Mouse (Mus musculus) testis, postnatal 14 days (tissue): ENCODE results near the gene Rps10.
A peak's percentile ranks its signal among the peaks of the same experiment; 100 is the strongest.
"Not testable (repeated sequence)": the region's sequence is repeated elsewhere in the genome, so short reads cannot be mapped to it uniquely, and the experiment has no call there.

ENCODE experiments used
- DNase-seq: peaks from one replicate; pipeline ENCODE4 v3.0.0; 2021; ENCODE audit warnings: low spot score

Rps10 gene

GRCm38 (mm10) chr17:27643756-27644155 lies 7.3 kb upstream of the Rps10 start:
- DNase-seq: no peak

GRCm38 (mm10) chr17:27643101-27643500 lies 6.6 kb upstream of the Rps10 start:
- DNase-seq: no peak

- DNase-seq: no peak
Observed at GRCm38 (mm10) chr17:27642491-27643062, 6.1 kb upstream of the Rps10 start.

DNA sequence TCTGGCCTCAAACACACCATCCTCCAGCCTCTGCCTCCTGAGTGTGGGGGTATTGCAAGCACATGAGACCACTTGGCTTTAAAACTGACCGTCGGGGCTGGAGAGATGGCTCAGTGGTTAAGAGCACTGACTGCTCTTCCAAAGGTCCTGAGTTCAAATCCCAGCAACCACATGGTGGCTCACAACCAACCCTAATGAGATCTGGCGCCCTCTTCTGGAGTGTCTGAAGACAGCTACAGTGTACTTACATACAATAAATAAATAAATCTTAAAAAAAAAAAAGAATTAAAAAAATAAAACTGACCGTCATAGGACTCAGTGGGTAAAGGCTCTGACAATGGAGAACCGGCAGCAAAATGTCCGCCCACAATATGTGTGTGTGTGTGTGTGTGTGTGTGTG lies 3.4 kb upstream of the Rps10 start:
- DNase-seq: not testable (repeated sequence)

DNA sequence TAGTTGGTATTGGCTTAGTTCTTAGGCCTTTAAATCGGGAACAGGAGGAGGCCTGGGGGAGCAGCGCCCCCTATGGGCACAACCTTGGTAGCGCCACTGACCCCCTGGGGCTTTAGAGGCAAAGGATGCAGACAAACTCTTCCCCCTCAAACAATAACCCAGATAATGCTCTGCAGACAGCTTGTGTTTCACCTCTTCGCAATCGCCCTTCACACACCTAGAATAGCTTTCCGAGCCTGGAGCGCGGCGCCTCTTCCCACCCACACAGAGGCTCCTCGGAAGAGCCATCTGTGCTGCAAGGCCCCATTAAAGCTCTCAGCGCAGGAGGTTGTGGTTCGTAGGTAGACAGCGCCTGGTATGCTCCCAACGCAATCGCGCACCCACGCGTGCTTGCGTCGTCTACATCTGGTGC lies 2.5 kb upstream of the Rps10 start:
- peak; percentile 66 for DNase-seq

DNA sequence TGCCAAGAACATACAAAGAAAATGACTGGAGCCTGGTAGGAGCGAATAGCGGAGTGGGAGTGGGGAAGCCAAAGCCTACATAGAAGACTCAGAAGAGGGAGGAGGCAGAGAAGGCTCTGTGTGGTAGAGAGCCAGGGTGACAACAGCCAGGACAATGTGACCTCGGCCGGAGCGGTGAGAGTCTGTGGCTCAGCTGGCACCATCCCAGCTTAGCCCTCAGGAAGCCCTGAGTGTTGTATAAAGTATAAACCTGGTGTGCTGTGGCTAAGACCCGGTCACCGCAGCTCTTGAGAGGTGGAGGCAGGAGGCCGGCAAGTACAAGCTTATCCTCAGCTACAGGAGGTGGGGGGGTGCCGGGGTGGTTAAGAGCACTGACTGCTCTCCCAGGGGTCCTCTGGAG lies 864 bp upstream of the Rps10 start:
- no peak for DNase-seq

DNA sequence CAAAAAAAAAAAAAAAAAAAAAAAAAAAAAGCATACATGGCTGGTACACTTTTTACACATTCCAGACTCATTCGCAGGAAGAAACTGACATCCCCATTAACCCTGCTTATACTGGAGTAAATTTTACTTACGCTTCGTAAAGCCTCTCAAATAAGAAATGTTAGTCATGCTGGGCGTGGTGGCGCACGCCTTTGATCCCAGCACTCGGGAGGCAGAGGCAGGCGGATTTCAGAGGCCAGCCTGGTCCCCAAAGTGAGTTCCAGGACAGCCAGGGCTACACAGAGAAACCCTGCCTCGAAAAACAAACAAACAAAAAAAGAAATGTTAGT lies 930 bp downstream of the Rps10 start:
- DNase-seq: not testable (repeated sequence)

DNA sequence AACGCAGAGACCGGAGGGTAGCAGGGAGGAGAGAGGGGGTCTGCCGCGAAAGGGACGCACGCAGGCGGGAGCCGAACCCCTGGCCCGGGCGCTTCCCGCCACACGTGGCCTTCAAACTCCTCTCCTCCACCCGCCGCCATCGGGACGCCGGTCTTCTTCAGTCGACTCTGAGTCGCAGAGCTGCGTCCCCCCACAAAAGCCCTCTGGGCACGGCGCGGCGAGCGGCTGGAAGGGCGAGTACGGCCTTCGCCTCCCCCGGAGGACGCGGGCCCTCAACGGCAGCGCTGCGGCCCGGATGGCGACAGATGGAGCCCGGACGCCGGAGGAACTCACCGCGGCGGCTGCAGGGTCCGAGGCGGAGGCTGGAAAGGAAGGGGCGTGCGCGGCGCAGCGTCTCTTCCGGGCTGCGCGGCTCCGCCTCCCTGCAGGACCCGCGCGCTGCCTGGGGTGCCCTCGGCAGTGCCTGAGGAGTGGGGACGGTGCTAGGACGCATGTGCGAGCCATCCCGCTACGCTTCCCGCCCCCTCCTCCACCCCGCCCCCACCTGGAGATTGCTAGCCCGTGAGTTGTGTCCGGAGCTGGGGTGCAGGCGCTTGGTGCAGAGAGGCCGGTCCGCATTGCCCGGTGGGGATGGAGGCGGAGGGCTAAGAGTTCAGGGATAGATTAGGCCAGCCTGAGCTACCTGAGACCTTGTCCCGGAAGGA lies 1.4 kb downstream of the Rps10 start, which contains the start of gene RPS10-NUDT3:
RPS10-NUDT3 (minus strand) TSS at position 352 of the 704 bp plus-strand sequence.
- DNase-seq: peak; percentile 91

- DNase-seq: peak; percentile 55
Observed at GRCm38 (mm10) chr17:27629249-27630020, 7.0 kb downstream of the Rps10 start.

DNA sequence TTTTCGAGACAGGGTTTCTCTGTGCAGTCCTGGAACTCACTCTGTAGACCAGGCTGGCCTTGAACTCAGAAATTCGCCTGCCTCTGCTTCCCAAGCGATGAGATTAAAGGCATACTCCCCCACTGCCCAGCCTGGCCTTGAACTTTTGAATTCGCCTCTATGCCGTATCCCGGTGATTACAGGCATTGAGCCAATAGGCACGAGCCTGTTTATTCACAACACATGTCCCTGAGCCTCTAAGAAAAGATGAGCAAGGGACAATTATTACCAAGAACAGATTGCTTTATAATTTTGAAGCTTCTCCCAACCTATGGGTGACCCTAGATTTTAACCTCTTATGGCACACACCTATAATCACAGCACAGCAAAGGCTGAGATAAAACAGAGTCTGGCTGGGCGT lies 8.1 kb downstream of the Rps10 start:
- no peak for DNase-seq

DNA sequence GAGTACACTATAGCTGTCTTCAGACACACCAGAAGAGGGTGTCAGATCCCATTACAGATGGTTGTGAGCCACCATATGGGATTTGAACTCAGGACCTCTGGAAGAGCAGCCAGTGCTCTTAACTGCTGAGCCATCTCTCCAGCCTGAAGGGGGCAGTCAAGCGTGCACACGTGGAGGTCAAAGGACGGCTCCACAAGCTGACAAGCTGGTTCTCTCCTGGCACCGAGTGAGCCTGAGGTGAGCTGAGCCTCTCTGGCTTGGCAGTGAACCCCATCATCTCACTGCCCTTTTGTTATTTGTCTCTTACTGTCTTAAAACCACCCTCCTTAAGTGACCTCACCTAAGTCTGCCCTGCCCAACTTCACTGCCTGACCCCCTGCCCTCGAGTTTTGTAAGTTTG lies 9.0 kb downstream of the Rps10 start:
- no peak for DNase-seq

GRCm38 (mm10) chr17:27626681-27627080 lies 9.8 kb downstream of the Rps10 start:
- no peak for DNase-seq

DNA sequence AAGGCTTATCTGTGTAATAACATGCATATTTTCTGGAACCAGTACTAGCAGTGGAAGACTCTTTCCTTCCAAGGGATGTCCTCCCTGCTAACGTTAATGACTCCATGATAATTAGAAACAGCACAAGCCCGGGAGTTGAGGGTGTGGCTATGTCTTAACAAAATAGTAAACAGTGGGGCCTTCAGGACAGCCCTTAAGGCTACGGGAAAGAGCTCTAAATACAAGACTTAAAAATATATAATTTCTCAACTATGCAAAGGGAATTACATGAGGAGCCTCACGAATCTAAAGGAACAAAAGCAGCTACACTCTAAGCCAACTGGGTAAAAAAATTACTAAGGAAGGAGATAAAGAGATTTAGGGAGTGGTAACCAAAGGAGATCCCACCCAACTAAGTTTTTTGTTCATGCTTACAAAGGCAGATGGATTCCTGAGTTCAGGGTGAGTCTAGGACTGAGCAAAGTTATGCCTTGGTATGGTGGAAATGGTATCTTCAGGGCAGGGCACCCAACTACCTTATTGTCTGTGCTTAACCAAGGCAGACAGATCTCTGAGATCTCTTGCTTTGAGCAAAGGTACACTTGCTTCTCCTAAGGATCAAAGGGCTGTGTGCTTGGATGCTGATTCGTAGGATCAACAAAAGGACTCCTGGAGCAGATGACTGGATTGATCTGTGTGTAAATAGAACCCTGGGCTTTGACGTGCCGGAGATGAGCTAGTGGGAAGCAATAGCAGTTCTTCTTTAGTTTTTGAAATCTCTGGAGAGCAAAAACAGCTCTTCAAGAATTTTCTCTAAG lies 10.8 kb downstream of the Rps10 start:
- DNase-seq: no peak

GRCm38 (mm10) chr17:27623360-27624326 lies 12.8 kb downstream of the Rps10 start, which contains the start of gene Nudt3:
Gene Nudt3 (minus strand): TSS chr17:27623495.
- peak; percentile 91 for DNase-seq

GRCm38 (mm10) chr17:27622611-27623359 lies 13.7 kb downstream of the Rps10 start:
- DNase-seq: peak; percentile 82

DNA sequence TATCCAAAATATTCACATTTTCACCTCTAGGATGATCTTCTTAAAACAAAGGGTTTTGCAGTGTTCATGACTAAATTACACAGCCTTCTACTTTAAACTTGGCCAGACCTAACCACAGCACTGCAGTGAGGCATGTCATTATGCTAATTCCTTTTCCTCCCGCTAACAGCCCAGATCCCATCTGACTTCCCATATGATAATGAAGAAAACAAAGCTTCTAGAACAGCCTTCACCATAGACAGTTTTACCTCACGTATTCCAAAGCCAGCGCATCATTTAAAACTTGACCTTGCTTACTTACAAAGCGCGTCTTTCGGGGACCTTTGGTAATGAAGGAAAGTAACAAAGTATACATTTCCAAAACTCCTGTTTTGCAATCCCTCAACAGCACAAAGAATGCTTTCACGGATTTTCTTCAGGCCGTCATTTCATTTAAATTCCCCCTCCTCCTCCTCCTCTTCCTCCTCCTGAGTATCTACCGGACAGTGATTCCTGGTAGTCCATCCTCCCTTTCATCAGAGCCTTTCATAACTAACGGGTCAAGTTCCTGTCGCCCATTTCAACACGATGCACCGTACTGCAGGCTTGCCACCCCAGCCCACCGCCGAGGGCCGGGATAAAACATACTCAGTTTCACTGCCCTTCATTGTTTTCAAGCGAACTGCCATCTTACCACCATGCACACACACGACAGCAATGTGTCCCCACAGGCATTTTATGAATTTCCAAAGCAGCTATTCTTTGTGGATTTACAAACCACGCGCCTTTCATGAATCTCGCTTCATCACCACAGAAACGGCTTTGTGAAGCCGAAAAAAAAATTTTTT lies 14.6 kb downstream of the Rps10 start:
- DNase-seq: no peak

GRCm38 (mm10) chr17:27621161-27621560 lies 15.3 kb downstream of the Rps10 start:
- no peak for DNase-seq

GRCm38 (mm10) chr17:27615388-27615787 lies 21.1 kb downstream of the Rps10 start:
- DNase-seq: no peak

- DNase-seq: no peak
Observed at GRCm38 (mm10) chr17:27613016-27613415, 23.5 kb downstream of the Rps10 start.
